Mouse (Mus musculus) heart, postnatal 0 days (tissue): ENCODE data around the gene Picalm.

Experiments
- CTCF ChIP-seq: IDR thresholded peaks from 2 replicates; pipeline ENCODE4 v1.5.1; 2016; ENCODE audit warnings: antibody characterized with exemption, control low read depth, low read depth
- EP300 ChIP-seq: IDR thresholded peaks from 2 replicates; pipeline ENCODE4 v1.6.1; 2016; ENCODE audit warnings: antibody characterized with exemption, low read depth

DNA sequence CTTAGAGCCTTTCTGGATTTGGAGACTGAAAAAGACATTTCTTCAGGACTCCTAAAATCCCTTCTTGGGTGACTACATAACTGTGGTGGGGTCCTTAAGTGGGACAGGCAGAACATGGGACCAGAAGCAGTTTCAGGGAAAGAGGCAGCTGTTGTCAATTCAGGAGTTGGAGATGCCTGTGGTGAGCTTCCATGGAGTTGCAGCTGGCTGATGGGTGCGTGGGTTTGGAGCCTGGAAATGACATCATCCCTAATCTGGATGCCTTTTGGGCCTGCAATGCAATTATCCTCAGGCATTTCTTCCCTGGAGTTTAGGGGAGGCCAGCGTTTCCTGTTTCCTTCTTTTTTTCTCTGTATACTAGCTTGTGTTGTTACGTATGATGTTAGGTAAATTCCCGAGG is 103.9 kb downstream of the Picalm start:
- TF ChIP-seq EP300 (no peak), CTCF (no peak)
